Mouse (Mus musculus): ENCODE measurements around the gene Ppp1r27.
A peak's percentile ranks its signal among the peaks of the same experiment; 100 is the strongest.
"Not testable (repeated sequence)": the region's sequence is repeated elsewhere in the genome, so short reads cannot be mapped to it uniquely, and the experiment has no call there.

Ppp1r27 gene

GRCm38 (mm10) chr11:120550810-120551440 is at the start of gene Ppp1r27:
Gene Ppp1r27, minus strand, starts transcription at chr11:120551132.
- no peak for DNase-seq (ENCODE audit: low spot score)

GRCm38 (mm10) chr11:120600716-120601115 is 49.8 kb upstream of the Ppp1r27 start:
- DNase-seq (ENCODE audit: low spot score): no peak

- DNase-seq (ENCODE audit: low spot score): no peak
Measured at GRCm38 (mm10) chr11:120598990-120599549, 48.1 kb upstream of the Ppp1r27 start.

DNA sequence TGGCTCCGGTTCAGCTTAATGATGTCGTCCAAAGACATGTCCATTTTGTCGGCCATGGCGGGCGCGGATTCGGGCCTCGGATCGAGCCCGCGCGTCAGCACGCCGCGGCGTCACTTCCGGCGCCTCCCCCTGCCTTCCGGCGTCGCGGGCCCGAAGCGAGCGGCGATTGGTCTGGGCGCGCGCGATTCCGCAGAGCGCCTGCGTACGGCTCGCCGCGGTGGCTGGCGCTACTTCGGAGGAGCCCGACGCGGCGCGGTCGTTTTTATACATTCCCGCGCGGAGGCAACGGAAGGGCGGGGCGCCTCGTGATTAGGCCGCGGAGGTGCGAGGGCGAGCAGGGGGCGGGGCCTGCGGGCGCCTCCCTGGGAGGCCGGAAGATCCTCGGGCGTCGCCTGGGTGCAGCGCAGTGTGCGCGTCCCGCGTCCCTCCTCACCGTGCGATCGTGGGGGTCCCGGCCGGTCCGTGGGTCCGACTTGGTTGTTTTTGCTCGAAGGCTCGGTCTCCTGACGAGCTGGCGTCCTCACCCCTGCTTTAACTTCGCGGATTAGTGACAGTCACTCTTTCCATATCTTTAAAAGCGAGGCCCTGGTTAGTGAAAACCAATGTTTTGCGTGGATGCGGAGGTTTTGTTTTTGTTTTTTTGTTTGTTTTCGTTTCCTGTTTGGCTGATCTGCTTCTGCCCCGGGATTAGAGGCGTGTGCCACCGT is 47.5 kb upstream of the Ppp1r27 start, which contains the start of the genes Alyref and Anapc11:
Gene Alyref (minus strand): TSS at position 83 of the 707 bp plus-strand sequence.
Gene Anapc11 (plus strand): TSS at position 139 of the 707 bp plus-strand sequence.
- DNase-seq (ENCODE audit: low spot score): peak; percentile 50

DNA sequence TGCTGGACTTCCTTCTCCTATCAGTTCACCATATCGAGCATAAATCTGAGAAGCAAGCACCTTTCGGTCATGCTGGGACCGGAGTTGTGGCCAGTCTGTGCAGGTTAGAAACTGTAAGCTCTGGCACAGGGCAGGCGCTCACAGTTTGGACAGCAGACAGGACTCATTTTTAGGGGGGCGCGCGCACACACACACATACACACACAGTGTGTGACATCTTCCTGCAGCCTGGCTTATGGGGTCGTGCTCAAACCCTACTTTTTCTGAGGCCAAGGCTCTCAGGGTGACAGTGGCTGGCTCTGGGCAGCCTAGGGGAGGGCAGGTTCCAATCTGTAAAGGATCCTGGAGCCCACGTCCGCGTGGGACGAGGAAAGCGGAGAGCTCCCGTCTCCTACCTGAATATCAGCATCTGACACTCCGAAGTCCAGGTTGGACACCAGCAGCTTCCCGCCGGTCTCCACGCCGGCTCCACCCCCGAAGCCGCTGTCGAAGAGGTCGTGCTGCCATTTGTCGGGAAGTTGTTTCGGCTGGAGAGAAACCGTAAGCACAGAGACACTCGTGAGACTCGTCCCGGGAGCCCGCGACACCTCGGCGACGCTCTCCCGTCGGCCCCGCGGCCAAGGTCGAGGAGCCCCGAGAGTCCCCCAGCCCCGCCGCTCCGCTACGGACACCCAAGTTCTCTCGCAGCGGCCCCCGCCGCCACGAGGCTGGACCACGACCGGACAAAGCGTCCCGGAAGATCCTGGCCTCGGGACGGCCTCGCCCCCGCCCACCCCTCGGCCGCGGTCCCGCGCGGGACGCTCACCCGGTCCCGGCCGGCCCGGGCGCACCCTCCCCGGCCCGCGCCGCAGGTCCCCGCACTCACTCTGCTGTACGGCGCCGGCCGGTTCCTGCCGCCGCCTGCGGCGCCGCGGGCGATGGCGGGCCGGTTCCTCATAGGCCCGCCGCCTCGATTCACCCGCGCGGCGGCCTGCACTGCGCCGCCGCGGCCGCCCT is 46.6 kb upstream of the Ppp1r27 start:
- DNase-seq (ENCODE audit: low spot score): no peak

DNA sequence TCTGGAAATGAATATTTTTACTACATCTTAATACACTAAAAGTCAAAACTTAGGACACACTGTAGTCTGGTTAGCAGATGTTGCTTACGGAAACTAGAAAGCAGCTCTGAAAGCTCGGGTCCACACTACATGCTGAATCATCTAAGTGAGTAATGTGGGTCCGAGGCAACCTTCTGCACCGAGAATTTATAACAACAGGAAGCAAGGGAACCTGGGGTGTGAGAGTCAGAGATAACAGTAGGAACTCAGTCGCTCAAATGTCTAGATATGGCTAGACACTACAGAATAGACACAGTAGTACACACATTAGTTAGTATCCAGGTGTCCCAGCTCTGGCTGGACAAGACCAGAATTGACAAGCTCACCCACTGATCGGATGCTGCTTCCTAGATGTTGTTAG is 37.6 kb upstream of the Ppp1r27 start:
- DNase-seq (ENCODE audit: low spot score): no peak

DNA sequence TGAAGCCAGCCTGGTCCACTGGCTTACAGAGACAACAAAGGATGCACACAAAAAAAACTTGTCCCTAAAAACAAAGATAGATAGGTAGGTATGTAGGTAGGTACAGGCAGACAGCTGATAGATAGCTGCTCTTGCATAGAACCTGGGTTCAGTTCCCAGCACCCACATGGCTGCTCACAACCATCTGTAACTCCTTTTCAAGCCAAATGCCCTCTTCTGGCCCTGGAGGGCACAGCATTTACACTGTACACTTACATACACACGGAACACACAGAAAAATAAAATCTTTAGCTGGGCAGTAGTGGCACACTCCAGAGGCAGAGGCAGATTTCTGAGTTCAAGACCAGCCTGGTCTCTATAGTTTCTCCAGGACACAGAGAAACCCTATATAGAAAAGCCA is 33.0 kb upstream of the Ppp1r27 start:
- DNase-seq (ENCODE audit: low spot score): no peak

DNA sequence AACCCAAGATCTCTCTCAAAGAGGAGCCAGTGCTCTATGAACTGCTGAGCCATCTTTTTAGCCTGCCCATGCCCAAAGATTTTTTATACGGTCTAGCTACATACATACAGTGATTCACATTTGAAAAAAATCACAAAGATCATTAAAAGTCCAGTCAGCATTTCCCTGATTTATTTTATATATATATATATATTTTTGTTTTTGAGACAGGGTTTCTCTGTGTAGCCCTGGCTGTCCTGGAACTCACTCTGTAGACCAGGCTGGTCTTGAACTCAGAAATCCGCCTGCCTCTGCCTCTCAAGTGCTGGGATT is 32.0 kb upstream of the Ppp1r27 start:
- not testable (repeated sequence) for DNase-seq (ENCODE audit: low spot score)

GRCm38 (mm10) chr11:120582268-120582981 is 31.5 kb upstream of the Ppp1r27 start:
- DNase-seq (ENCODE audit: low spot score): no peak

DNA sequence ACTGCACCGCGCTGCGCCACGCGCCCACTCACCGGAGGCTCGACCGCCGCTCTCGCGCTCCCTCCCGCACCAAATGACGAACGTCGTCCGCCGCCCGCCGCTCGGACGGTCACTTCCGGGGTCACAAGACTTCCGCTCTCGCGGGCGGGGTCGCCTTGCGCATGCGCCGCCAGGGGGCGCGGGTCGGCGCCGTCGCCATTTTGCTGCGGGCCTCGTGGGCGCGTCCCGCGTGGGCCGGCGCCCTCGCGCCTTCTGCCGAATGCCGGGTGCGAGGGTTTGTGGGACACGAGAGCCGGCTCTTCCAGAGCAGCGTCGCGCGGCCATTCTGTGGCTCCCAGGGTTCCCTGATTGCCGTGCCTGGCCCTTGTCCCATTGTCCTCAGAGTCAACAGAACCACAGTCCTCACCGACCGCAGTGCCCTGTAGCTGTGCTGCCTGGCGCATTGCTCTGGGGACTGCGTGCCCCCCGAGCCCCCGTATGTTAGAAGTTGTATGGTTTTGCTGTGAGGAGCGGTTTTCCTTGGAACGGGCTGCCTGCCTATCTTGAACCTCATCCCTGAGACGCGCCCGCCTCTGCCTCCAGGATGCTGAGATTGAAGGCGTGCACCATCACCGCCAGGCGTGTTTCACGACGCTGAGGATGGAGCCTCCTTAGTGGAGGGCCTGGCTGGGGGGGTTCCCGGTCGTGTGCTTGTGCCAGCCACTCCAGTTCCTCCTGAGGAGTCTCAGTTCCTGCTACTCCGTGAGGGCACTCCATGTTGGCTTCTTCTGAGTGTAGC is 30.7 kb upstream of the Ppp1r27 start, which contains the start of gene Arhgdia:
Gene Arhgdia (minus strand): TSS at position 135 of the 778 bp plus-strand sequence.
- peak; percentile 63 for DNase-seq (ENCODE audit: low spot score)

- DNase-seq (ENCODE audit: low spot score): no peak
Measured at GRCm38 (mm10) chr11:120580871-120581331, 30.0 kb upstream of the Ppp1r27 start.

DNA sequence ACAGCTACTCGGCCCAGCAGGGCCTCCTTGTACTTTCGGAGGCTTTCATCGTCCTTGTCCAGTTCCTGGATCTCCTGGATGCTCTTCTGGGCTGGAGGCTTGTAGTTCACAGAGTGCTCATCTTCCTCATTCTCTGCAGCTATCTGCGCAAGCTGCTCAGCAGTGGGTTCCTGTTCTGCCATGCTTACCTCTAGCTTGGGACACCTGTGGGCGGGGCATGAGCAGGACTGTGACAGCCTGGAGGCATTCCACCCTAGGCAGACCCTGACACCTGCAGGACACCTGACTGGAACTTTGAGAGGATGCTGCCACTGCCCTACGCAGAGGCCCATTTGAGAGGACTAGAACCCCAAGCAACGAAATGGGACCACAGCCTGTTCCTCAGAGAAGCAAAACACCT is 29.3 kb upstream of the Ppp1r27 start:
- DNase-seq (ENCODE audit: low spot score): no peak

- DNase-seq (ENCODE audit: low spot score): no peak
Measured at GRCm38 (mm10) chr11:120579316-120580107, 28.6 kb upstream of the Ppp1r27 start.

DNA sequence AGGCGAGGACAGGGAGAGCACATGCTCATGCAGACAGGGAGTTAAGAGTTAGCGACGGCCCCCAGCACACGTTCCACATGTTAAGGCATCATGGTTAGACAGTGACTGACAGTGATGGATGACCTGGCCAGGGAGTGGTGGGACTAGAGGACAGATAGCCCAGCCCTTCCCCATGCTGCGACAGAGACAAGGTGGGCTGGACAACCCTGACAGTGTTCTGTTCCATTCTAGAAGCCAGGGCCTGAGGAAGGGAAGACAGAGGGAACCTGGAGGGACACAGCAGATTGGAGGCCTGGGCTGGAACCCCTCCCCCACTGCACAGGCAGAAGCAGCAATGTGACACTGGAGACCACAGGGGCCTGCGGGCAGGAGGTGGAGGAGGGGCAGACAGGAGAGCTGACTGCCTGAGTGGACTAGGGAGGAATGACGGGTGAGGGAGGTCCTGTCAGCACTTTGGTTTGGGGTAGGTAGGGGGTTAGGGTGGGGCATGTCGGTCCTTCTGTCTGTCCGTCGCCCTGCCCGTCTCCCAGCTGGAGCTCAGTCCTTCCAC is 27.8 kb upstream of the Ppp1r27 start:
- DNase-seq (ENCODE audit: low spot score): no peak

GRCm38 (mm10) chr11:120578024-120578693 is 27.2 kb upstream of the Ppp1r27 start:
- no peak for DNase-seq (ENCODE audit: low spot score)

GRCm38 (mm10) chr11:120577211-120578023 is 26.5 kb upstream of the Ppp1r27 start:
- DNase-seq (ENCODE audit: low spot score): no peak

DNA sequence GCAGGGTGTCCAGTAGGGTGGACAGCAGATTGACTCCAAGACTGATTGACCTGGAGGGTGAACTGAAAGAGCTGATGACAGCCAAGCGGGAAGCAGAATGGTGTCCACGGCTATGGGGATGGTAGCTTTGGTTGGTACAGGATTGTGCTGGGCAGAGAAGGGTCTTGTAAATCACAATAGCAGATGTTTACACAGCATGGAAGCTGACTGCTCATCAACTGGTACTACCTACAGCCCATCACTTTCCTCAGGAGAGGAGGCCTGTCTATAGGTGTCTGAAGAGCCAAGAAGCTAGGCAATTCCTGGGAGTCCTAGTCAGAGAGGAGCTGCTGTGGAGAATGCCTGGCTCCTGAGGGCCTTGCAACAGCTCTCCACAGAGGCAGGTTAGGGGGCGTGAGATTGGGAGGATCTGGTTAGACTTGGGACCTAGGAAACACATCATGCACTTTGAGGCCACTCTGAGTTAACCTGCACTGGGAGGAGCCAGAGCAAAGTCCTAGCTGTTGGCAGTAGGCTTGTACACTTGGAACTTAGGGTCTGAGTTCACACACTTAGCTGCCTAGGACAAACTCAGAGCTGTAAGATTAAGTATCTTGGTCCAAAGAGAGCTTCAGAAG is 25.5 kb upstream of the Ppp1r27 start:
- no peak for DNase-seq (ENCODE audit: low spot score)

All from layer of hippocampus, adult 9-10 months (tissue).